Mouse (Mus musculus) olfactory bulb, adult 2 months (tissue): ENCODE measurements around the gene Bcl2l14.

Experiments used
- CTCF ChIP-seq: fragments of 200-500 bp; IDR thresholded peaks from 2 replicates; pipeline ENCODE4 v1.5.1; 2012; ENCODE audit warnings: low read depth, mild to moderate bottlenecking, low read length, moderate library complexity; ENCODE audit not compliant: insufficient read depth
- POLR2A ChIP-seq: fragments of 200-500 bp; IDR thresholded peaks from 2 replicates; pipeline ENCODE4 v1.6.1; 2012; ENCODE audit warnings: mild to moderate bottlenecking, low read depth, low read length, moderate library complexity; ENCODE audit not compliant: insufficient read depth

- TF ChIP-seq CTCF (no peak), POLR2A (no peak)
Observed at GRCm38 (mm10) chr6:134443925-134444324, 47.8 kb downstream of the Bcl2l14 start.
